Mouse (Mus musculus) lung, adult 2 months (tissue): ENCODE data around the gene Taok3.

Experiments
- CTCF ChIP-seq: fragments of 200-500 bp; IDR thresholded peaks from 2 replicates; pipeline ENCODE4 v1.5.1; 2011; ENCODE audit warnings: mild to moderate bottlenecking, low read length, control low read depth; ENCODE audit not compliant: insufficient read depth
- POLR2A ChIP-seq: fragments of 200-500 bp; IDR thresholded peaks from 2 replicates; pipeline ENCODE4 v1.6.1; 2011; ENCODE audit warnings: low read depth, mild to moderate bottlenecking, control low read depth, low read length, borderline replicate concordance; ENCODE audit errors: extremely low read depth

GRCm38 (mm10) chr5:117193748-117194147 lies 73.8 kb downstream of the Taok3 start:
- no peak for TF ChIP-seq POLR2A
- TF ChIP-seq CTCF = no peak
